Mouse (Mus musculus) liver, embryonic 14.5 days (tissue): Measurements from ENCODE around the gene Tlx2.

Experiments
- CTCF ChIP-seq: IDR thresholded peaks from 2 replicates; pipeline ENCODE4 v1.5.1; 2016; ENCODE audit warnings: antibody characterized with exemption, low read depth, control low read depth
- EP300 ChIP-seq: IDR thresholded peaks from 2 replicates; pipeline ENCODE4 v1.6.1; 2016; ENCODE audit warnings: antibody characterized with exemption, low read depth

DNA sequence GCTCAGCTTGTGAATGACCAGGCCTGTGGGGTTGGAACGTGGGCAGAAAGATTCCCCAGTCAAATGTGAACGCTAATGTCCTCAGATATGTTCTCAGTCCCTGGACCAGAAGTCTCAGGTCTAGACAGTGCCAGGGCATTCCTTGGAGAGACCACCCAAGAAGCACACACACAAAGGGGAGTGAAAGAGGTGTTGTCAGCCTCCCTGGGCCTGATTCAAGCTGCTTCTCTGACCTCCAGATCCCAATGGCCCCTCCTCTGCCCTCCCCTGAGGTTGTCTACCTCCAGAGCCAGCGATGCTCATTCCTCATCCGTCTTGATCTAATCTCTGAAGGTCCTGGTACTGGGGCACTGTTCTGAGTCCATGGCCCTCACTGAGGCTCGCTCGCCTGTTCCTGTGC, 26.5 kb downstream of the Tlx2 start:
- no peak for TF ChIP-seq CTCF
- TF ChIP-seq EP300: no peak
